Mouse (Mus musculus): Measurements from ENCODE around the gene Arhgef28. TPM values are rescaled to one million over a fixed set of nuclear protein-coding genes. Genes with fewer than 3 reads are reported as not detected.

Gene Arhgef28
- polyA plus RNA-seq, 1 experiment from 2014 or later = 17.0 TPM

DNA sequence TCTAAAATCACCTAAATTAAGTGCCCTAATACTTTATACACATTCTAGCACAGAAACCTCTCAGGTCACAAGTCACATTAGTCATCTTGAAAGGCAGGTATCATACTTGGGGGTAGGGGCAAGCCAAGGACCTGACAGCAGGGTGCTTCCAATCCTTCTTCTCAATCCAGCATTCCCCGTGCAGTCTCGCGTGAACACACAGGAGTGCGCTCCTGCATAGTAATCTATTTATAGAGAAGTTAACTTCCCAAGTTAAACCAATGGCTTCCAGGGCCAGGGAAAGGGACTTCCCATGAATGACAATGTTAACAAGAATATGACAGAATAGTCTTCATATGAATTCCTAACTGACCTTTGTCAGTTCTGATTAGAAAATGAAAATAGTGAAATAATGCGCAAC is 58.7 kb downstream of the Arhgef28 start:
- no peaks in the 10 kb centered on the region for H3K27me3 ChIP-seq (ENCODE audit: control insufficient read depth, insufficient read depth, low read length)
- WGBS = 78% methylated on average over 5 of the region's 5 CpGs
- no peak for ATAC-seq (ENCODE audit: insufficient number of reproducible peaks, low FRiP score, low TSS enrichment, low read depth)
- H3K36me3 ChIP-seq (ENCODE audit: control insufficient read depth, insufficient read depth, low read length) = no peaks in the 10 kb centered on the region
- H3K9ac ChIP-seq (ENCODE audit: low read length) = no peak overlapping the region
- H3K4me3 ChIP-seq (ENCODE audit: low read depth, low read length) = no peak overlapping the region
- DNase-seq (ENCODE audit: low spot score) = no peak
- H3K4me1 ChIP-seq (ENCODE audit: control insufficient read depth, insufficient read depth, low read length) = no peaks in the 10 kb centered on the region
- no peaks in the 10 kb centered on the region for H3K9me3 ChIP-seq (ENCODE audit: control insufficient read depth, low read length)
- no peak overlapping the region for H3K27ac ChIP-seq (replicated peaks; ENCODE audit: low read depth, low read length)
- H3K4me2 ChIP-seq (ENCODE audit: low read depth, severe bottlenecking) = no peak overlapping the region

DNA sequence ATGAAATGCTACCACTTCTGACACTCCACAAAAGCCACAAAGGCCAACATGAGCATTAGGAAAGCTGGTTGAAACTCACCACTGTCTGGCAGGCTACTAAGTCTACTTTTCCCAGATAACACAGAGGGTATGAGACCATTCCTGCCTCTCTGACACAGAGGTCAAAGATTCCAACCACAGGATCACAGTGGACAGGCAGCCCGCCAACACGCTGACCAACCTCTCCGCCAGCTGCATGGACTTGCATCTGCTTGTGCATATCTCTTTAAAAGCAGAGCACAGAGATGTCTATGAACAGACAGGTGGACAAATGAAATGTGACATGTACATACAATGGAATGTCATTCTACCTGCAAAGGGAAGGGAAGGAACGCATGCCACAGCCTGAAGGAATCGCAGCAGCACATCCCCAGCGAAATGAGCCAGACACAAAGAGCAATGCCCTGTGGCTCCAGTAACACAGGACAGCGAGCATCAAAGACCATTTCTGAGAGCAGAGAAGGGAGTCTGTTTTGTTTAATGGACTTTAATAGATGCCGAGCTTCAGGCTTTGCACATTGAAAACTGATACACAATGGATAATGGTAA is 59.6 kb downstream of the Arhgef28 start:
- DNase-seq (ENCODE audit: low spot score) (no peak), ATAC-seq (ENCODE audit: insufficient number of reproducible peaks, low FRiP score, low TSS enrichment, low read depth) (no peak)
- Histone ChIP-seq H3K27ac (replicated peaks; ENCODE audit: low read depth, low read length) (no peak overlapping the region), H3K36me3 (ENCODE audit: control insufficient read depth, insufficient read depth, low read length) (no peaks in the 10 kb centered on the region), H3K4me3 (ENCODE audit: low read depth, low read length) (no peak overlapping the region), H3K4me2 (ENCODE audit: low read depth, severe bottlenecking) (no peak overlapping the region), H3K4me1 (ENCODE audit: control insufficient read depth, insufficient read depth, low read length) (no peaks in the 10 kb centered on the region), H3K27me3 (ENCODE audit: control insufficient read depth, insufficient read depth, low read length) (no peaks in the 10 kb centered on the region), H3K9ac (ENCODE audit: low read length) (no peak overlapping the region), H3K9me3 (ENCODE audit: control insufficient read depth, low read length) (no peaks in the 10 kb centered on the region)
- 82% methylated on average over 8 of the region's 8 CpGs for WGBS

GRCm38 (mm10) chr13:98145310-98145709 is 60.9 kb downstream of the Arhgef28 start:
- 84% methylated on average over 7 of the region's 7 CpGs for WGBS
- Histone ChIP-seq H3K27me3 (ENCODE audit: control insufficient read depth, insufficient read depth, low read length) (no peaks in the 10 kb centered on the region), H3K9me3 (ENCODE audit: control insufficient read depth, low read length) (no peaks in the 10 kb centered on the region), H3K27ac (replicated peaks; ENCODE audit: low read depth, low read length) (no peak overlapping the region), H3K4me2 (ENCODE audit: low read depth, severe bottlenecking) (no peak overlapping the region), H3K4me1 (ENCODE audit: control insufficient read depth, insufficient read depth, low read length) (no peaks in the 10 kb centered on the region), H3K9ac (ENCODE audit: low read length) (no peak overlapping the region), H3K36me3 (ENCODE audit: control insufficient read depth, insufficient read depth, low read length) (no peaks in the 10 kb centered on the region), H3K4me3 (ENCODE audit: low read depth, low read length) (no peak overlapping the region)
- ATAC-seq (ENCODE audit: insufficient number of reproducible peaks, low FRiP score, low TSS enrichment, low read depth) = no peak
- no peak for DNase-seq (ENCODE audit: low spot score)

- H3K9ac ChIP-seq (ENCODE audit: low read length) = no peak overlapping the region
- no peaks in the 10 kb centered on the region for H3K36me3 ChIP-seq (ENCODE audit: control insufficient read depth, insufficient read depth, low read length)
- H3K9me3 ChIP-seq (ENCODE audit: control insufficient read depth, low read length) = no peaks in the 10 kb centered on the region
- DNase-seq (ENCODE audit: low spot score) (no peak), ATAC-seq (ENCODE audit: insufficient number of reproducible peaks, low FRiP score, low TSS enrichment, low read depth) (no peak)
- no peaks in the 10 kb centered on the region for H3K27me3 ChIP-seq (ENCODE audit: control insufficient read depth, insufficient read depth, low read length)
- H3K4me2 ChIP-seq (ENCODE audit: low read depth, severe bottlenecking) = no peak overlapping the region
- 95% methylated on average over 10 of the region's 10 CpGs for WGBS
- H3K27ac ChIP-seq (replicated peaks; ENCODE audit: low read depth, low read length) = no peak overlapping the region
- H3K4me3 ChIP-seq (ENCODE audit: low read depth, low read length) = no peak overlapping the region
- no peaks in the 10 kb centered on the region for H3K4me1 ChIP-seq (ENCODE audit: control insufficient read depth, insufficient read depth, low read length)
Observed at GRCm38 (mm10) chr13:98143000-98143399, 63.2 kb downstream of the Arhgef28 start.

DNA sequence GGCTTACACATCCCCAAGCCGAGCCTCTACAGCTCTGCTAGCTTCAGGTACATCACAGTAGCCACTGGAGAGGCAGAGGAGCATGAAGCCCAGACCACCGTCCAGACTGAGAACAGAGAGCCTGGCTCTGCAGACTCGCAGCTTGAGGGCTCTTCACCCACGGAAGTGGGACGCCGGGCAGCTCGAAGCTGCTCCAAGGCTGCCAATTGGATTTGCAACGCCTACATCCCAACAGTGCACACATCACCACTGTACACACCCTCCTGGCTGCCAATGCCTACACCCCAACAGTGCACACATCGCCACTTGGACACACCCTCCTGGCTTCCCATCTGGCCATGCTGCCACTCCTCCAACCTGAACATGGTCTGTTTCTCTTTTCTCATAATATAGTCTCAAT is 65.6 kb downstream of the Arhgef28 start:
- no peak overlapping the region for H3K4me3 ChIP-seq (ENCODE audit: low read depth, low read length)
- 87% methylated on average over 9 of the region's 9 CpGs for WGBS

GRCm38 (mm10) chr13:98138786-98139185 is 67.5 kb downstream of the Arhgef28 start:
- H3K9me3 ChIP-seq (ENCODE audit: control insufficient read depth, low read length) = no peaks in the 10 kb centered on the region
- WGBS = 75% methylated on average over 4 of the region's 4 CpGs
- ATAC-seq (ENCODE audit: insufficient number of reproducible peaks, low FRiP score, low TSS enrichment, low read depth) = no peak
- H3K27ac ChIP-seq (replicated peaks; ENCODE audit: low read depth, low read length) = no peak overlapping the region
- 0 out of 2 replicates have a peak, but pooled peaks cover 4% of the 10 kb centered on the region for H3K4me1 ChIP-seq (ENCODE audit: control insufficient read depth, insufficient read depth, low read length)
- H3K36me3 ChIP-seq (ENCODE audit: control insufficient read depth, insufficient read depth, low read length) = no peaks in the 10 kb centered on the region
- H3K4me3 ChIP-seq (ENCODE audit: low read depth, low read length) = no peak overlapping the region
- H3K9ac ChIP-seq (ENCODE audit: low read length) = no peak overlapping the region
- no peaks in the 10 kb centered on the region for H3K27me3 ChIP-seq (ENCODE audit: control insufficient read depth, insufficient read depth, low read length)
- H3K4me2 ChIP-seq (ENCODE audit: low read depth, severe bottlenecking) = no peak overlapping the region
- DNase-seq (ENCODE audit: low spot score) = no peak

More for the DNA sequence above, 65.6 kb downstream of the Arhgef28 start:
- H3K9ac ChIP-seq (ENCODE audit: low read length) = no peak overlapping the region
- H3K36me3 ChIP-seq (ENCODE audit: control insufficient read depth, insufficient read depth, low read length) = no peaks in the 10 kb centered on the region
- H3K4me2 ChIP-seq (ENCODE audit: low read depth, severe bottlenecking) = no peak overlapping the region
- DNase-seq (ENCODE audit: low spot score) (no peak), ATAC-seq (ENCODE audit: insufficient number of reproducible peaks, low FRiP score, low TSS enrichment, low read depth) (no peak)
- H3K27ac ChIP-seq (replicated peaks; ENCODE audit: low read depth, low read length) = no peak overlapping the region
- no peaks in the 10 kb centered on the region for H3K27me3 ChIP-seq (ENCODE audit: control insufficient read depth, insufficient read depth, low read length)
- 0 out of 2 replicates have a peak, but pooled peaks cover 4% of the 10 kb centered on the region for H3K4me1 ChIP-seq (ENCODE audit: control insufficient read depth, insufficient read depth, low read length)
- H3K9me3 ChIP-seq (ENCODE audit: control insufficient read depth, low read length) = no peaks in the 10 kb centered on the region

GRCm38 (mm10) chr13:98135890-98136555 is 70.2 kb downstream of the Arhgef28 start:
- DNase-seq (ENCODE audit: low spot score) = no peak
- no peak overlapping the region for H3K27ac ChIP-seq (replicated peaks; ENCODE audit: low read depth, low read length)
- no peak overlapping the region for H3K9ac ChIP-seq (ENCODE audit: low read length)
- no peaks in the 10 kb centered on the region for H3K36me3 ChIP-seq (ENCODE audit: control insufficient read depth, insufficient read depth, low read length)
- H3K4me2 ChIP-seq (ENCODE audit: low read depth, severe bottlenecking) = no peak overlapping the region
- no peak overlapping the region for H3K4me3 ChIP-seq (ENCODE audit: low read depth, low read length)
- H3K27me3 ChIP-seq (ENCODE audit: control insufficient read depth, insufficient read depth, low read length) = no peaks in the 10 kb centered on the region
- ATAC-seq (ENCODE audit: insufficient number of reproducible peaks, low FRiP score, low TSS enrichment, low read depth) = no peak
- H3K9me3 ChIP-seq (ENCODE audit: control insufficient read depth, low read length) = no peaks in the 10 kb centered on the region
- WGBS = 45% methylated on average over 12 of the region's 12 CpGs
- 0 out of 2 replicates have a peak, but pooled peaks cover 4% of the 10 kb centered on the region for H3K4me1 ChIP-seq (ENCODE audit: control insufficient read depth, insufficient read depth, low read length)

- no peaks in the 10 kb centered on the region for H3K36me3 ChIP-seq (ENCODE audit: control insufficient read depth, insufficient read depth, low read length)
- H3K4me3 ChIP-seq (ENCODE audit: low read depth, low read length) = no peak overlapping the region
- H3K9me3 ChIP-seq (ENCODE audit: control insufficient read depth, low read length) = no peaks in the 10 kb centered on the region
- H3K27me3 ChIP-seq (ENCODE audit: control insufficient read depth, insufficient read depth, low read length) = no peaks in the 10 kb centered on the region
- 0 out of 2 replicates have a peak, but pooled peaks cover 4% of the 10 kb centered on the region for H3K4me1 ChIP-seq (ENCODE audit: control insufficient read depth, insufficient read depth, low read length)
- no peak overlapping the region for H3K9ac ChIP-seq (ENCODE audit: low read length)
- ATAC-seq (ENCODE audit: insufficient number of reproducible peaks, low FRiP score, low TSS enrichment, low read depth) = no peak
- 85% methylated on average over 5 of the region's 5 CpGs for WGBS
- DNase-seq (ENCODE audit: low spot score) = no peak
- H3K27ac ChIP-seq (replicated peaks; ENCODE audit: low read depth, low read length) = no peak overlapping the region
- no peak overlapping the region for H3K4me2 ChIP-seq (ENCODE audit: low read depth, severe bottlenecking)
Observed at GRCm38 (mm10) chr13:98132951-98133350, 73.3 kb downstream of the Arhgef28 start.

Measured in limb, embryonic 11.5 days (tissue).